Mouse (Mus musculus) stomach, postnatal 0 days (tissue): ENCODE data around the gene Kcna2.

Experiments used
- CTCF ChIP-seq: IDR thresholded peaks from 2 replicates; pipeline ENCODE4 v1.5.1; 2016; ENCODE audit warnings: antibody characterized with exemption, low read depth, mild to moderate bottlenecking, moderate library complexity
- EP300 ChIP-seq: optimal IDR thresholded peaks from 2 replicates; pipeline ENCODE3; 2016; ENCODE audit warnings: antibody characterized with exemption

- no peak for TF ChIP-seq CTCF
- TF ChIP-seq EP300, result no peak
These were observed 57.9 kb downstream of the Kcna2 start for GRCm38 (mm10) chr3:107158856-107159255.
